Mouse (Mus musculus) midbrain, postnatal 0 days (tissue): ENCODE measurements around the gene Psme4. TPM values are rescaled to one million over a fixed set of nuclear protein-coding genes. Genes with fewer than 3 reads are reported as not detected.

Experiments
- ATAC-seq: fragments of 200-750 bp; cut with Nextera tagmentation; 2 replicates; pipeline ENCODE4 v1.8.0; 2017; ENCODE audit warnings: moderate number of reproducible peaks, mild to moderate bottlenecking, moderate TSS enrichment, moderate library complexity; ENCODE audit not compliant: low FRiP score
- DNase-seq: peaks from one replicate; pipeline ENCODE4 v3.0.0-alpha.2; 2015; ENCODE audit warnings: low spot score
- H3K27ac ChIP-seq: fragments of 300-500 bp; sonication (generic); 2 replicates; pipeline ENCODE4 v1.5.1; 2014; ENCODE audit warnings: low read depth, mild to moderate bottlenecking, low read length, mixed read lengths
- H3K27me3 ChIP-seq: fragments of 300-500 bp; sonication (generic); 2 replicates; pipeline ENCODE4 v1.6.1; 2014; ENCODE audit warnings: low read length, control low read depth, mixed read lengths; ENCODE audit not compliant: insufficient read depth
- H3K36me3 ChIP-seq: fragments of 300-500 bp; sonication (generic); 2 replicates; pipeline ENCODE4 v1.6.1; 2014; ENCODE audit warnings: low read length, control low read depth, mixed read lengths; ENCODE audit not compliant: insufficient read depth
- H3K4me1 ChIP-seq: fragments of 300-500 bp; sonication (generic); 2 replicates; pipeline ENCODE4 v1.6.1; 2014; ENCODE audit warnings: mild to moderate bottlenecking, control low read depth, antibody characterized with exemption, low read length, mixed read lengths; ENCODE audit not compliant: insufficient read depth
- H3K4me2 ChIP-seq: fragments of 300-500 bp; sonication (generic); 2 replicates; pipeline ENCODE4 v1.6.1; 2014; ENCODE audit warnings: low read depth, mild to moderate bottlenecking, low read length, mixed read lengths; ENCODE audit not compliant: poor library complexity, severe bottlenecking
- H3K4me3 ChIP-seq: fragments of 300-500 bp; sonication (generic); 2 replicates; pipeline ENCODE4 v1.5.1; 2014; ENCODE audit warnings: low read depth, mild to moderate bottlenecking, low read length, moderate library complexity
- H3K9ac ChIP-seq: fragments of 300-500 bp; sonication (generic); replicated peaks from 2 replicates; pipeline ENCODE4 v1.6.1; 2014; ENCODE audit warnings: mild to moderate bottlenecking, low read length, moderate library complexity, mixed read lengths; ENCODE audit not compliant: poor library complexity, severe bottlenecking
- H3K9me3 ChIP-seq: fragments of 300-500 bp; sonication (generic); 2 replicates; pipeline ENCODE4 v1.6.1; 2016; ENCODE audit warnings: low read length, control low read depth
- CTCF ChIP-seq: IDR thresholded peaks from 2 replicates; pipeline ENCODE4 v1.5.1; 2016; ENCODE audit warnings: antibody characterized with exemption, mild to moderate bottlenecking
- WGBS: fragments of 180-500 bp; shearing (Covaris S2); extraction: QIAGEN DNeasy Blood & Tissue Kit; methylation state at CpG from one replicate; pipeline ENCODE4 v1.1.7; 2014; 5-methylcytosine and 5-hydroxymethylcytosine counted together
- polyA plus RNA-seq: library from polyadenylated mRNA; unstranded; fragments of >200 nt; fragmentation: Nextera tagmentation; extraction: Ambion mirVana; gene quantifications from 2 replicates; pipeline ENCODE4 v1.2.1, GENCODE M21; 2015
- total RNA-seq: library from RNA; depleted of rRNA; stranded (reverse); fragments of >200 nt; gene quantifications from 2 replicates; pipeline ENCODE4 v1.2.3, GENCODE M21; 2014

The Psme4 gene
- total and polyA plus RNA-seq, 2 experiments from 2014 or later: 10.6 to 31.3 TPM

DNA sequence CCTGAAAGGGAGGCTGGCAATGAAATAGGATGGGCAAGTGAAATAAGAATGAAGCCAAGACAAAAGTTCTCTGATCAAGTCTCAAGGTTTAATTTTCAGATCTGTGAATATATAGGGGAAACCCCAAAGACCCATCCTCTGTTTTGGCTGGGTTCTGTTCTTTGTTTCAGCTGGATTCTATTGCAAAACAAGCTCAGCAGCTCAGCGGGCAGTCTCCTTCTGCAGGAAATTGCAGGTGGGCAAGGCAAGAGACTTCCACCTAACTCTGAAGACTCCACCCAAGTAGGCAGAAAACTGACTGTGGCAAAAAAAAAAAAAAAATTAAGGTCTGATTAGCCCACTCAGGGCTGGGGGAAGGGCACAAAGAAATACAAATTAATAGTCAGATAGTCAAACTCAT, 9.6 kb upstream of the Psme4 start:
- no peaks in the 10 kb centered on the region for H3K36me3 ChIP-seq
- no peaks in the 10 kb centered on the region for H3K27me3 ChIP-seq
- WGBS: 68% methylated on average over 1 of the region's 1 CpGs
- H3K9ac ChIP-seq: no peak overlapping the region
- TF ChIP-seq CTCF: no peak
- no peak overlapping the region for H3K4me2 ChIP-seq
- no peaks in the 10 kb centered on the region for H3K9me3 ChIP-seq
- no peaks in the 10 kb centered on the region for H3K4me1 ChIP-seq
- no peak overlapping the region for H3K27ac ChIP-seq
- ATAC-seq (no peak), DNase-seq (no peak)
- no peak overlapping the region for H3K4me3 ChIP-seq

DNA sequence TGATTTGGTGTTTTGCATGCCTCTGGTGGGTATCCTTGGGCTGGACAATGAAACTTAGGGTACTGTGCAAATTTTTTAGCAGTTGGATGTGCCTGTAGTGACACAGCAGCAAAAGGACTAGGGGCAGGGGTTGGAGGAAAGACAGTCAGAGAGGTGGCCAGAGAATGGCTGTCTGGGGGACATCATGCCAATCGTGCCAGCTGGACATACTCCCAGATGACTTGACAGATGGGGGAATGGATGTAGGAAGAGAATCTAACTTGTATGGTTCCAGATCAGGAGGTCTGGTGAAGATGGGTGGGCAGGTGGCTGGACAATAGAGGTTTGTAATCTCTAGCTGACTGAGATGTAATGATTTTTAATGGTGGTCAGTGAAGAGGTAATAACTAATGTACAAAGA, 6.5 kb upstream of the Psme4 start:
- Histone ChIP-seq H3K9me3 (no peaks in the 10 kb centered on the region), H3K27me3 (no peaks in the 10 kb centered on the region), H3K27ac (no peak overlapping the region), H3K4me3 (no peak overlapping the region), H3K4me1 (no peaks in the 10 kb centered on the region), H3K4me2 (no peak overlapping the region), H3K36me3 (no peaks in the 10 kb centered on the region), H3K9ac (no peak overlapping the region)
- ATAC-seq (no peak), DNase-seq (no peak)
- TF ChIP-seq CTCF: no peak
- 73% methylated on average over 1 of the region's 1 CpGs for WGBS

DNA sequence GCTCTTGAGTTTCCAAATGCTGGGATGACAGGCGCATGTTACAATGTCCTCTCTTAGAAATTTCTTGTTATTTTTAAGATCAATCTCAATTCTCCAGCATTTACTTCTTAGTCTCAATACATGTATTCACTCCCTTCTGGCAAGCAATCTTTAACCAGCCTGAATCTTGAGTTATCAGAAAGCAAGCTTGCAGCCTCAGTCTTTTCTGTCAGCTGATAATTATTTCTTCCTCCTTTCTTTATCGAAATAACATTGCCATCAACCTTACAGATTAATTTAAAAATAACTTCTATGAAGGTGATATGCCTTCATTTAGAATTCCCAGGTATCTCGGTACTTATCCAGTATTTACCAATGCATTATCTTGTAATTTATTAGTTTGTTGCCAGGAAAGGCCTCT, 709 bp upstream of the Psme4 start:
- Histone ChIP-seq H3K27ac (no peak overlapping the region), H3K9me3 (no peaks in the 10 kb centered on the region), H3K4me3 (peak overlapping the region; percentile 100), H3K36me3 (no peaks in the 10 kb centered on the region), H3K4me1 (peaks cover 3% of the 10 kb centered on the region; the same call in 1 of the 2 replicates), H3K9ac (no peak overlapping the region; the same call in 1 of the 2 replicates), H3K4me2 (peak overlapping the region; percentile 75), H3K27me3 (no peaks in the 10 kb centered on the region)
- no peak for DNase-seq
- 78% methylated on average over 3 of the region's 3 CpGs for WGBS
- ATAC-seq: no peak
- TF ChIP-seq CTCF: no peak

DNA sequence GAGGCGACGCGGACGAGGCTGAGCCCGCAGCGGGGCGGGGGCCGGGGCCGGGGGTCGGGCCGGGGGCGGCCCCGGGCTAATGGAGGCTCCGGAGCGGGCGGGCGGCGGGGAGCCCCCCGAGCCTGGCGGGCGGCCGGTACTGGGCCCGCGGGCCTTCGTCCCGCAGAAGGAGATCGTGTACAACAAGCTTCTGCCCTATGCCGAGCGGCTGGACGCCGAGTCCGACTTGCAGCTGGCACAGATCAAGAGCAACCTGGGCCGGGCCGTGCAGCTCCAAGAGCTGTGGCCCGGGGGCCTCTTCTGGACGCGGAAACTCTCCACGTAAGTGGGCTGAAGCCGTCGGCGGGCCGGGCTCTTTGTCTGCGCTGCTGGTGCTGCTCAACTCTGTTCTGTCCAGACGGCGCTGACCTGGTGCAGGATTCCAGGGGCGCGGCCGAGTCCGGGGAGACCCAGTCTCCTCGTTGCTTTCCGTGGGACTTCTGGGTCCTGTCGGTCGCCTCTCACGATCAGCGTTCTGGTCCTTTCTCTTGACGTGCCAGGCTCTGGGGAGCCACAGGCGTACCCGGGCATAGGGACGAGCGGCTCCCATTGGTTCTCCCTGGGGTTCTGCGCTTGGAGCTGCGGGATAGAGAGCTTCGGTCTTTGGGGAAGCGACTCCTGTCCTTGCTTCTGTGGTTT, 517 bp downstream of the Psme4 start:
- DNase-seq (peak; percentile 56), ATAC-seq (peak; percentile 84)
- Histone ChIP-seq H3K27ac (peak overlapping the region; percentile 91), H3K36me3 (no peaks in the 10 kb centered on the region), H3K9me3 (no peaks in the 10 kb centered on the region), H3K4me2 (peak overlapping the region; percentile 75), H3K4me1 (peaks cover 3% of the 10 kb centered on the region; the same call in 1 of the 2 replicates), H3K27me3 (no peaks in the 10 kb centered on the region), H3K4me3 (peak overlapping the region; percentile 100), H3K9ac (peak overlapping the region; percentile 95)
- no peak for TF ChIP-seq CTCF
- WGBS: under 1% methylated on average over 56 of the region's 64 CpGs

DNA sequence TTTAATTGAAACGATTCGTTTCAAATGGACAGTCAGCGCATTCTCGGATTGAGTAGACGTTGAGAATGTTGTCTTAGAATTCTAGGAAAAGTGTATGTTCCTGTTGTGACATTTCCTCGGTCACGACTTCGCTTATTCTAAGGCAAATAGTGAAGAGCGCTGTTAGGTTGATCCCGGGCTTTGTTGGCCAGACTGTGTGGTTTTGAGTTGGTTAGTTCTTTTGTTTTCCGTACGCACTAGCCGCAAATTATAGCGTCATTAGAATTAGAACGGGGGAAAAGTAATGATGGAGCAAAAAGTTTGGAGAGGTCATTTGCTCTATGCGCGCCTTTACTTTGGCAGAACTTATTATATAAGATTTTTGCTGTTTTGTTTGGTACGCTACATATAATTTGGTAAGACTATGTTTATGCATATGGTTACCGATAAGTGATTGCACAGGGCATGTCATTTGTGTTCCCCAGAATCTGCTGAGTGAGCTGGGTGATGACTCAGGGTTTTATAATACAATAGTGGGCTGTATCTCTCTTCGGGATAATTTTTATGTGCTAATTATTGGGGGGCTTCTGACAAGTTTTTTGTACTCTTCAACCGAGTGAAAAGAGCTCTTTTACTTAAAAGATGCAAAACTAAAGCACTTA, 1.4 kb downstream of the Psme4 start:
- DNase-seq: no peak
- WGBS: 4% methylated on average over 21 of the region's 21 CpGs
- H3K27ac ChIP-seq: no peak overlapping the region

DNA sequence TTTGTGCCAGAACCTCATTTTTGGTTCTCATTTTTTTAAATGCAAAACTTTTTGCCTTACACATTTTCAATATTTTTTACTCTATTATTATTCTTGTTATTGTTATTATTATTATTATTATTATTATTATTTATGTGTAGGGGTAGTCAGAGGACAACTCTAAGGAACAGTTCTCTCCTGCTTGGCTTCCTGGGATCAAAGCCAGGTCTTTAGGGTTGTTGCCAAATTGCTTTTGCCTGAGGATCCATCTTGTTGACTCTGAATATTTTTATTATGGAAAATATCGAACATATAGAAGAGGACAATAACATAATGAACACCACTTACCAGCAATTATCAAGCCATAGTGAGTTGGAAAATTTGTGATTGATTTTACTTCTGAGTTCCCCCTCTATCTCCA, 3.1 kb downstream of the Psme4 start:
- H3K36me3 ChIP-seq: no peaks in the 10 kb centered on the region
- H3K27me3 ChIP-seq: no peaks in the 10 kb centered on the region
- H3K4me3 ChIP-seq: no peak overlapping the region
- no peak overlapping the region for H3K4me2 ChIP-seq
- no peak for TF ChIP-seq CTCF
- H3K4me1 ChIP-seq: peaks cover 3% of the 10 kb centered on the region; the same call in 1 of the 2 replicates
- ATAC-seq (no peak), DNase-seq (no peak)
- no peak overlapping the region for H3K9ac ChIP-seq
- WGBS: 76% methylated on average over 1 of the region's 1 CpGs
- H3K27ac ChIP-seq: no peak overlapping the region
- no peaks in the 10 kb centered on the region for H3K9me3 ChIP-seq

More for the DNA sequence above, 1.4 kb downstream of the Psme4 start:
- Histone ChIP-seq H3K4me1 (peaks cover 3% of the 10 kb centered on the region; the same call in 1 of the 2 replicates), H3K36me3 (no peaks in the 10 kb centered on the region), H3K4me3 (peak overlapping the region; percentile 100), H3K9ac (peak overlapping the region; percentile 95), H3K27me3 (no peaks in the 10 kb centered on the region), H3K9me3 (no peaks in the 10 kb centered on the region), H3K4me2 (peak overlapping the region; percentile 75)
- TF ChIP-seq CTCF: no peak
- ATAC-seq: no peak
